Mouse (Mus musculus) hindlimb bud, embryonic 11.5 days (tissue): ENCODE measurements around the gene Pkd1l1.

ENCODE experiments used
- DNase-seq: peaks from one replicate; pipeline ENCODE4 v3.0.0-alpha.2; 2012; ENCODE audit warnings: low read depth, low spot score; ENCODE audit errors: extremely low spot score

Pkd1l1 gene

GRCm38 (mm10) chr11:8973166-8973565, at the start of gene Pkd1l1:
Gene Pkd1l1 (minus strand): TSS chr11:8973266.
- no peak for DNase-seq

DNA sequence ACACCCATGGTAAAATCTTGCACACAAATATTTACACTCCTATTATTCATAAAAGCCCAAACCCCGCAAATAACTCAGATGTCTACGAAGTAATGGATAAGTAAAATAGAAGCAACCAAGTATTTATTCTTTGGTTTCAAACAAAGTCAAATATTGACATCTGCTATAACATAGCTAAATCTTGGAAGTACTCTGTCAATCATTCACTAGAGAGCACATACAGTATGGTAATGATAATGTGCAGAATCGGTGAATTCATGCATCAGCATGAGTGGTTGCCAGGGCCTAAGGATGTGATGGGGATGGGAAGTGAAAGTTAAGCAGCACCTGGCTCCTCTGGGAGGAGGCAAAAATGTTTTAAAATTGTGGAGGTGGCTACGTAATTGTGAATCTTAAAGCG, 47.1 kb upstream of the Pkd1l1 start:
- DNase-seq: no peak

GRCm38 (mm10) chr11:9018491-9019267, 45.6 kb upstream of the Pkd1l1 start:
- DNase-seq: no peak

GRCm38 (mm10) chr11:9014740-9015139, 41.7 kb upstream of the Pkd1l1 start:
- DNase-seq: no peak

- DNase-seq: peak; percentile 16
Observed at GRCm38 (mm10) chr11:9011348-9011747, 38.3 kb upstream of the Pkd1l1 start.

DNA sequence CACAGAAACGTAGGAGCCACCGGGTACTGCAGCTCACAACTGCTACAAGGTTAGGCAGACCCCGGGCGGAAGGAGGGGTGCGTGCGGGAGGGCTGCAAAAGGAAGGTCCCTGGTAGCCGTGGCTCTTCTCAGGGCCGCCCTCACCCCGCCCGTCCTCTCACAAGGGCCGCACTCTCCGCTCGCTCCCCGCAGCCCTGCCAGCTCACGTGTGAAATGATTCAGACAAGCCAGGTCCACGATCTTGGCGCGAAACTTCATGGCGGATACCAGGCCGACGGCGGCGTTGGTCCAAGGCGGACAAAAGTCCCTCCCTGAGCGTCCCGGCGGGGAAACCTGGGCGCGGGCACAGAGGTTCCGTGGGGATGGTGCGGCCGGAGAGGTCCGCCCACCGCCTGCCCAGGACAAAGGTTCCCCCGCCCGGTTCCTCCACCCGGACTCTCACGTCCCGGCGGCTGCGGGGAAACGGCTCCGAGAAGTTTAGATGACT, 37.8 kb upstream of the Pkd1l1 start, which contains the start of gene Hus1:
Hus1 (minus strand) TSS at position 339 of the 487 bp plus-strand sequence.
- DNase-seq: peak; percentile 24

DNA sequence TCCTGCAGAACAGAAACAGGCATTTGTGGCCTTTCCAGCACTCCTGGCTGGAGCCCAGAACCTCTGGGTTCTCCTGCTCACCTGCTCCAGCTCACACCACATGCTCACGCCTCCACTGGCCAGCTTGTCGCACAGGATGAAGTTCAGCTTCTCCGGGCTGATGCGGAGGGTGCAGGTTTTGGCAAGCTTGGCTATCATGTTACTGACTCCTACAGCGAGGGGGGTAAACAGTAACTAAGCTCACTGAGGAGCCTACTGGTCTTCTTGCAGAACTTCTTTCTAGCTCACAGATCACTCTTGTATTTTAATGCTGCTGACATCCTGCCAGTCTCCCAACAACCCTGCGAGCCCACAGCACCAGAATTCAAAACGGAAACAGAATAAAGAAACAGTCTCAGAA, 37.4 kb upstream of the Pkd1l1 start:
- DNase-seq: peak; percentile 33

GRCm38 (mm10) chr11:9008761-9009160, 35.7 kb upstream of the Pkd1l1 start:
- no peak for DNase-seq

DNA sequence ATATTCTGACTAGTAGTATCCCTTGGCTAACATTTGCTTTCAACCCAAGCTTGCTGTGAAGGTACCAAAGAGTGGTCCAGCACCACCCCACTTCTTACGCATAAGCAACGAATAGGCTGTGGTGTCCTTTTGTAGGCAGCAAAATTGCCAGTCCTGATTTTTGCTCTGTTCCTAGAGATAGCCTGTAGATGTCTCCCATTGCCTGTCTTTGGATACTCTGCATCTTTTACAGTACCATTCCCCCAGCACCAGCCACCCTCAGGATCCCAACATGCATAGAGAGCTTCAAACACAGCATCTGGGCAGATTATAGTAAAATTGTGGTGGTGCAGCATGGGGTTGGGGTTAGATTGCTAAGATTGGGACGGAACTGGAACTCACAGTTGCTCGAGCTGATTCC, 15.0 kb upstream of the Pkd1l1 start:
- no peak for DNase-seq

DNA sequence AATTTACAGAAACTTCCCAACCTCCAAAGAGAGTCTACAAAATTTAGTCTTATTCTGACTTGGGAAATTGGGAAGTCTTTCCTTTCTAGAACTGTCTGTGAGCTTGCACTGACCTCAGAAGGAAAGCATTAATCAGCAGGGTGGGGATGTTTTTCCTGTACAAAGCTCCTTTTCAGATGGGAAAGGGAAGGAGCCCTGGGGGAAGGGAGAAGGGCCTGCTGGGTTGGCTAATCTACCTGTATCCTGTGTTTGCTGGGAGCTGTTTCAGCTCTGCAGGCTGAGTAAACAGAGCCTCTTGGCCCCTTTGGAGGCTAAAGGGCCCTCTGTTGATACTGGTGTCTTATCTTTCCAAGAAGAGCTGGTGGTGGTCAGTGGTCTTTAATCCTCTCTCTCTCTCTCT, 13.0 kb upstream of the Pkd1l1 start:
- no peak for DNase-seq

DNA sequence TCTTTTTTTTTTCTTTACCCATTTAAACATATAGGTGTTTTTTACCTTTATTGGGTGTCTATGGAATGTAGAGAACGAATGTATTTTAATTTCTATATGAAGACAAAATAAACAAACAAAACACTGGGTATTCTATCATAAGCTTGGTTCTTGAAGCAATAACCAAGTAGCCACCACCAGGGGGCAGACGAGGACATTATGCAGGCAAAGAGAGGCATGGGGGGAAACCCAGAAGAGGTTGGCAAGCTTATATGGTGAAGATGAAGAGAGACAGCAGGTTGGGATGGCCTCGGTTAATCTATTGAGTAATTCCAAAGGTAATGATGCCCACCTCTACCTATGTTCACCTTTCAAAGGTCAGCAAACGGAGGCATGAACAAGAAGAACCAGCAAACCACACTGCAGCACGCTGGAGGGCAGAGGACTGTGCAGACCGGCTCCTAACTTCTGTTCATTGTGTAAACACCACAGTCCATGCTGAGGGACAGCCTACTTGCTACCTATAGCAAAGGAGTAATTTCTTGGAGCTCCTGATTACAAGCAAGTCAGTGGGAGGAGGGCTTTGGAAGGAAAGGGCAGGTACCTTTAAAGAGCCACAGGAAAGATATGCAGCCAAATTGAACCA, 10.3 kb upstream of the Pkd1l1 start:
- DNase-seq: peak; percentile 46

DNA sequence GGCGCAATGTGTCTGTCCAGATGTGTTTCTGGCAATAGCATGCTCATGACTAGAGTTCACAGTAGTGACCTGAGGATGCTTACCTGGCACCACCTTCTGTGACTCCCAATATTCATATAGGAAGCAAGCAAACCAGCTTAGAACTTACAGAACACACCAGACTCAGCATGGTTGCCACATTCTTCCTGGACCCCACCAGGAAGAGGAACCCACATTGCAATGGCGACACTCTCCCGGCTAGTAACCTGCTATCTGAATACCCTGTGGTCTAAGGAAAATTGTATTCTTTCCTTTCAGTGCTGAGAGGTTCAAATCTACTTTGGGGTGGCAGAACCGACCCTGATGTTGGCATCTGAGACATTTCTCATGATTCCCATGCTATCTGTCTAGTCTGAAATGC, 5.1 kb upstream of the Pkd1l1 start:
- DNase-seq: no peak

- DNase-seq: no peak
Observed at GRCm38 (mm10) chr11:8972093-8972492, 973 bp downstream of the Pkd1l1 start.

DNA sequence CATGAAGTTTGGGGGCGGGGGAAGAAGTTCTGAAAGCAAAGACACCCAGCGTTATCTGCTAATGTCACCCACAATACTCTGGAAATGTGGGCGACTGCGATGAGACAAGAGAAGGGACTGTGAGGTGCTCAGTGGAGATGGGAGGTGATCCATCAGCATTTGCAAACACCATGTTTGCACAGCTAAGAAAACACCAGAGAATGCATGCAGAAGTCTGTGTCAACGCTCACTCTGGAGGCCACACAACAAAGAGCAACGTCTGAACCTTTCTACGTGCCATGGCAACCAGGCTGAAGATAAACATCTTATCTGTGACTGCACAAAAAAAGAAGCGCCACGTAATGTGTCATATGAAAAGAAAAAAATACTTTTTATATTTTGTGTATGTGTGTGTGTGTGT, 2.6 kb downstream of the Pkd1l1 start:
- DNase-seq: no peak

GRCm38 (mm10) chr11:8968094-8968493, 5.0 kb downstream of the Pkd1l1 start:
- no peak for DNase-seq

GRCm38 (mm10) chr11:8958572-8958971, 14.5 kb downstream of the Pkd1l1 start:
- no peak for DNase-seq

- no peak for DNase-seq
Observed at GRCm38 (mm10) chr11:8958108-8958507, 15.0 kb downstream of the Pkd1l1 start.

DNA sequence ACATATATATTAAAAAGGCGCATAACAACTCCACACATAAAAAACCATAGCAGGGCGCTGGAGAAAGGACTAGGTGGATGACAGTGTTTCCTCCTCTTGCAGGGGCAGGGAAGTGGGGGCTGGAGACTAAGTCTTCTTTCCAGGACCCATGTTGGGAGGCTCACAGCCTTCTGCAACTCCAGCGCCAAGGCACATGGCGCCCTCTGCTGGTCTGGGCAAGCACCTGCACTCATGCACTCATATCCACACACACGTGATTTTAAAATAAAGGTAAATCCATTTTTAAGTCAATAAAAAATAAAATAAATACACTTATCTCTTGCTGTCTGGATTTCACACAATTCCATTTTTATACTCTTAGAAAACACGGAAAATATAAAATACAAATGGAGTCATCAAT, 16.0 kb downstream of the Pkd1l1 start:
- DNase-seq: no peak

GRCm38 (mm10) chr11:8955678-8956077, 17.4 kb downstream of the Pkd1l1 start:
- DNase-seq: peak; percentile 33

- no peak for DNase-seq
Observed at GRCm38 (mm10) chr11:8949765-8950430, 23.2 kb downstream of the Pkd1l1 start.

DNA sequence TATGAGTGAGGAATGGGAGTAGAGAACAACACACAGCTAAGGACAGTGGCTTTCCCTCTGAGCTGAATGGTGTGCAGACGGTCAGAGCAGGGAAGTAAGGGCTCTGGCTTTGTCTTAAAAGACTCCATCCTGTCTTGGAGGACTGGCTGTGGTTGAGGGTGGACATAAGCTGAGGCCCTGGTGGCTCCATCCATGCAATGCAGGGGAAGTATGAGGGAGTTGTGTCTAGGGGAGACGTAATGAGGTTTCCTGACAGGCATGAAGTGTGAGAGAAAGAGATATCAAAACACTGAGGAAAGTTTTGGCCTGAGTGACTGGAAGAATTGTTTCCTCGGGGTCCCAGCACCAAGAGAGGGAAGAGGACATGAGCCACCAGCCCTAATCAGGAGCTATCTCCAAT, 24.2 kb downstream of the Pkd1l1 start:
- no peak for DNase-seq

DNA sequence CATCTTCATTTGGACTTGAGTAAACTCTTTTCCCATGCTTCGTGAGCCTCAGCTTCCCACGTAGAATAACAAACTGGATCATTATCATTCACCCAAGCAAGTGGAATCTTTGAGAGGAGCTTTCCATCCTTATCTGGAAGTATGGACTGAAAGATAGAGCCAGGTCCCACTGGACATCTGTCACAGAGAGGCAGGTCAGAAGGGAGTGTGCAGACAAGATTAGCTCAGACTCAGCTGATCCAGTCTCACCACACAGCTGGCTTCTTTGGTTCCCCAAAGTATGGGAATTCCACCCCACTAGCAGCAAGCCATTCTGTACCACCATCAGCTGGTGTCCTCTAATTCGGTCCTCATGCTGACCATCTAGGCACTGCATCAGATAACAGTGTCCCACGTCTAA, 29.0 kb downstream of the Pkd1l1 start:
- DNase-seq: no peak
